Mouse (Mus musculus): ENCODE results near the gene 1700001P01Rik.
"Not testable (repeated sequence)": the region's sequence is repeated elsewhere in the genome, so short reads cannot be mapped to it uniquely, and the experiment has no call there.

1700001P01Rik gene

GRCm38 (mm10) chr11:97745331-97745721 is 30.4 kb downstream of the 1700001P01Rik start:
- no peak for DNase-seq (ENCODE audit: low read depth, low spot score)

- peak; percentile 100 for DNase-seq (ENCODE audit: low read depth, low spot score)
Measured at GRCm38 (mm10) chr11:97744718-97745330, 30.9 kb downstream of the 1700001P01Rik start.

GRCm38 (mm10) chr11:97744063-97744717 is 31.5 kb downstream of the 1700001P01Rik start, which contains the start of gene Pip4k2b:
Gene Pip4k2b, minus strand, starts transcription at chr11:97744704.
- peak; percentile 71 for DNase-seq (ENCODE audit: low read depth, low spot score)

- DNase-seq (ENCODE audit: low read depth, low spot score) = no peak
Measured at GRCm38 (mm10) chr11:97743423-97743822, 32.3 kb downstream of the 1700001P01Rik start.

- no peak for DNase-seq (ENCODE audit: low read depth, low spot score)
Measured at GRCm38 (mm10) chr11:97742591-97742990, 33.1 kb downstream of the 1700001P01Rik start.

GRCm38 (mm10) chr11:97742157-97742556 is 33.6 kb downstream of the 1700001P01Rik start:
- no peak for DNase-seq (ENCODE audit: low read depth, low spot score)

GRCm38 (mm10) chr11:97740190-97740589 is 35.5 kb downstream of the 1700001P01Rik start:
- DNase-seq (ENCODE audit: low read depth, low spot score) = peak; percentile 53

GRCm38 (mm10) chr11:97739155-97739554 is 36.6 kb downstream of the 1700001P01Rik start:
- DNase-seq (ENCODE audit: low read depth, low spot score) = no peak

- DNase-seq (ENCODE audit: low read depth, low spot score) = no peak
Measured at GRCm38 (mm10) chr11:97738703-97739102, 37.0 kb downstream of the 1700001P01Rik start.

GRCm38 (mm10) chr11:97737600-97737999 is 38.1 kb downstream of the 1700001P01Rik start:
- DNase-seq (ENCODE audit: low read depth, low spot score) = no peak

GRCm38 (mm10) chr11:97736645-97737044 is 39.1 kb downstream of the 1700001P01Rik start:
- DNase-seq (ENCODE audit: low read depth, low spot score) = no peak

- DNase-seq (ENCODE audit: low read depth, low spot score) = not testable (repeated sequence)
Measured at GRCm38 (mm10) chr11:97734810-97735209, 40.9 kb downstream of the 1700001P01Rik start.

- DNase-seq (ENCODE audit: low read depth, low spot score) = no peak
Measured at GRCm38 (mm10) chr11:97733689-97734088, 42.0 kb downstream of the 1700001P01Rik start.

- DNase-seq (ENCODE audit: low read depth, low spot score) = no peak
Measured at GRCm38 (mm10) chr11:97728730-97729129, 47.0 kb downstream of the 1700001P01Rik start.

GRCm38 (mm10) chr11:97728311-97728710 is 47.4 kb downstream of the 1700001P01Rik start:
- peak; percentile 59 for DNase-seq (ENCODE audit: low read depth, low spot score)

- no peak for DNase-seq (ENCODE audit: low read depth, low spot score)
Measured at GRCm38 (mm10) chr11:97723709-97724108, 52.0 kb downstream of the 1700001P01Rik start.

Measured in brain, adult 2 months (tissue).